Mouse (Mus musculus) naive thymus-derived CD4-positive, alpha-beta T cell, adult 5 months (primary cell): ENCODE measurements around the gene Vmn1r85. TPM values are rescaled to one million over a fixed set of nuclear protein-coding genes. Genes with fewer than 3 reads are reported as not detected.

ENCODE experiments used
- polyA plus RNA-seq: library from polyadenylated mRNA; unstranded; fragments of 100-300 nt; shearing (Covaris generic); gene quantifications from one replicate; pipeline ENCODE4 v1.2.1, GENCODE M21; 2017

Gene Vmn1r85
- not detected for polyA plus RNA-seq

GRCm38 (mm10) chr7:13095073-13095472 lies at the start of gene Vmn1r85:
Gene Vmn1r85 (minus strand): TSS chr7:13095173.

GRCm38 (mm10) chr7:13140057-13140456 lies 45.1 kb upstream of the Vmn1r85 start, which contains the start of gene Vmn1r87:
Gene Vmn1r87 (minus strand): TSS chr7:13140157.

GRCm38 (mm10) chr7:13119817-13120216 lies 24.8 kb upstream of the Vmn1r85 start, which contains the start of gene Vmn1r86:
Gene Vmn1r86 (minus strand): TSS chr7:13119917.

GRCm38 (mm10) chr7:13054287-13055010 lies 40.5 kb downstream of the Vmn1r85 start, which contains the start of gene Mzf1:
Gene Mzf1 (minus strand): TSS chr7:13054764.

GRCm38 (mm10) chr7:13037901-13038555 lies 56.9 kb downstream of the Vmn1r85 start, which contains the start of gene Ube2m:
Gene Ube2m (minus strand): TSS chr7:13038275.

GRCm38 (mm10) chr7:13034148-13034977 lies 60.6 kb downstream of the Vmn1r85 start, which contains the start of gene Chmp2a:
Gene Chmp2a (minus strand): TSS chr7:13034807.

Other genes with a start within 250 kb of the Vmn1r85 start
- 0.50 TPM for gene Zfp128, start 214.0 kb downstream of the Vmn1r85 start, polyA plus RNA-seq
- 4.0 TPM for gene Zscan22, start 197.4 kb downstream of the Vmn1r85 start, polyA plus RNA-seq
- 1,269 TPM for gene Rps5, start 172.9 kb downstream of the Vmn1r85 start, polyA plus RNA-seq
- gene Rnf225, start 167.8 kb downstream of the Vmn1r85 start, polyA plus RNA-seq = not detected
- gene Zfp324, start 129.3 kb downstream of the Vmn1r85 start, polyA plus RNA-seq = 3.0 TPM
- gene Zfp446, start 117.3 kb downstream of the Vmn1r85 start, polyA plus RNA-seq = 5.8 TPM
- gene Slc27a5, start 97.0 kb downstream of the Vmn1r85 start, polyA plus RNA-seq = 0.37 TPM
- 148 TPM for gene Trim28, start 96.1 kb downstream of the Vmn1r85 start, polyA plus RNA-seq
- 8.6 TPM for gene Zbtb45, start 85.1 kb downstream of the Vmn1r85 start, polyA plus RNA-seq
- gene Chmp2a, start 60.4 kb downstream of the Vmn1r85 start, polyA plus RNA-seq = 144 TPM
- gene Ube2m, start 56.9 kb downstream of the Vmn1r85 start, polyA plus RNA-seq = 133 TPM
- gene Mzf1, start 40.4 kb downstream of the Vmn1r85 start, polyA plus RNA-seq = 0.44 TPM
- gene Vmn1r86, start 24.7 kb upstream of the Vmn1r85 start, polyA plus RNA-seq = not detected
- gene Vmn1r87, start 45.0 kb upstream of the Vmn1r85 start, polyA plus RNA-seq = 0.35 TPM
- 0.11 TPM for gene Vmn1r88, start 64.4 kb upstream of the Vmn1r85 start, polyA plus RNA-seq
- gene Vmn1r89, start 117.8 kb upstream of the Vmn1r85 start, polyA plus RNA-seq = not detected
- 13.8 TPM for gene Lig1, start 182.1 kb upstream of the Vmn1r85 start, polyA plus RNA-seq
- 1.1 TPM for gene Zswim9, start 183.5 kb upstream of the Vmn1r85 start, polyA plus RNA-seq
- not detected for gene Pla2g4c, start 229.5 kb upstream of the Vmn1r85 start, polyA plus RNA-seq